Mouse (Mus musculus): ENCODE data around the gene Ndufa10.

Gene Ndufa10

GRCm38 (mm10) chr1:92431420-92431819, 42.2 kb downstream of the Ndufa10 start:
- DNase-seq (ENCODE audit: low spot score in 2 of 2) = no peak

- DNase-seq (ENCODE audit: low spot score in 2 of 2) = no peak
Measured at GRCm38 (mm10) chr1:92430991-92431390, 42.7 kb downstream of the Ndufa10 start.

DNA sequence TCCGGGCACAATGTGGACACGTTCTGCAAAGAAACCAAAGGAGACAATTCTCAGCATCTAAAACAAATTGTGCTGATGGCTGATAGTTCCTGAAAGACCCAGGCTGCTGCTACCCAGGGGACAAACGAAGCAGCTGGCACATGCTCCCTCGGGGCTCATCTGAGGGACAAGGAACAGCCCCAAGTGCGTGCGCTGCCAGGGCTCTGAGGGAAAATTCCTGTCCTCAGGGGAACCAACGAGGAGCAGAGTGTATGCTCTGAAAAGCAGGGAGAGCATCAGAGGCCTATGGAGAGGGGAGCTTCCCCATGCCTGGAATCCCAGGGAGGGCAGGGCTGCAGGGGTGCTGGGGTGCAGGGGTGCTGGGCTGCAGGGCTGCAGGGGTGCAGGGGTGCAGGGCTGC, 48.9 kb downstream of the Ndufa10 start:
- DNase-seq (ENCODE audit: low spot score in 2 of 2) = no peak

DNA sequence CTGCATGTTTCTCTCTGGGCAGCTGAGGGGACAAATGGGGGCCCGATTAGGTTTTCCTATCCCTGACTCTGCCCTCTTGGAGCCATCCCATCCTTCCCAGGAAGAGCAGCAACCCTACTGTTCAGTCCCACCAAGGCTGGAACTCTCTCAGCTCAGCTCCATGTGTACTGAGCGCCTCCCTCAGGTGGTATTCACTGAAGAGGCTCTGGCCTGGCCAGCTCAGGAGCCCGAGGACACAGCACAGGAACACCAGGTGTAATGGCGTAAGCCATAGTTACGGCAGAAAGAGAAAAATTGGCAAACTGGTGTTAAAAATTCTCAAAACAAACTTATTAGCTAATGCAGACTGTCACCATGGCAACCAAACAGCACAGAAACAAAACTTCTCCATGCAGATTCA, 68.5 kb downstream of the Ndufa10 start:
- DNase-seq (ENCODE audit: low spot score in 2 of 2) = no peak

DNA sequence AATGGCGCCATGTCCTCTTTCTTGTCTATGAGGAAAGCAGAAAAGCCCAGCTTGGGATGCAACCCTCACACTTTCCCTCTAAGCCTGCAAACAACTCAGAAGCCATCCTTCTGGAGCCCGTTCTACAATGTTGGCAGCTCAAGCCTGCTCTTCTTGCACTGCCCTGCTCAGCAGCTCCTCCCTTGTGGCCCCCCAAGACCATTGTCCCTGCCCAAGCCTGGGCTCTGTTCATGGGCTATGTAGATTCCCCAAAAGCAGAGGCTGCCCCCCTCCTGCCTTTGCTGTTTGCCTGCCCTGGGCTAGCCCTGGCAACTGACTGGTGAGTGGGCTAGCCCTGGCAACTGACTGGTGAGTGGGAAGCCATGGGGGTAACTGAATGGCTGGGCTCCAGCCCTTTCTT, 73.1 kb downstream of the Ndufa10 start:
- DNase-seq (ENCODE audit: low spot score in 2 of 2) = no peak

GRCm38 (mm10) chr1:92398601-92399000, 75.1 kb downstream of the Ndufa10 start:
- DNase-seq (ENCODE audit: low spot score in 2 of 2) = no peak

DNA sequence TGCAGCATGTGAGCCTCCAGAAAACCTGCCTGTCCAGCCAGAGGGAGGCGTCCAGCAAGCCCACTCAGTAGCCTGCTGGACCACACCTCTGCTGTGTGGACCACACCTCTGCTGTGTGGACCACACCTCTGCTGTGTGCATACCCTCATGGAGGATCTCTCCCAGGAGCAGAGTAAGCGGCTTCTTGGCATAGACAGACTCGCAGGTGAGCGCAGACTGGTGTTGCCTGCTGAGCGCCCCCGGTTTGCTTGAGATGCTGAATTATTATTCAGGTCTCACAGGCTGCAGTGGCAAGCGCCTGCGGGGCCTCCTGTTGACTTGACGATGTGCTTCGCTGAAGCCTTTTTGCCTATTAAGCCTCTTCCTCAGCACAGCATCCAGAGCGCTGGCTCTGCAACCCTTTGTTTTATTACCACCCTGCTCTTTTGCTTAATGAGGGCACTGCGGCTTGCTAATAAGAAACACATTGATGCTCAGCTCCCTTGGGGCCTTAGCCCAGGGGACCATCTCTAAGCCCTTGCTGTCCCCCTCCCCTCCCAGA, 76.1 kb downstream of the Ndufa10 start:
- no peak for DNase-seq (ENCODE audit: low spot score in 2 of 2)

DNA sequence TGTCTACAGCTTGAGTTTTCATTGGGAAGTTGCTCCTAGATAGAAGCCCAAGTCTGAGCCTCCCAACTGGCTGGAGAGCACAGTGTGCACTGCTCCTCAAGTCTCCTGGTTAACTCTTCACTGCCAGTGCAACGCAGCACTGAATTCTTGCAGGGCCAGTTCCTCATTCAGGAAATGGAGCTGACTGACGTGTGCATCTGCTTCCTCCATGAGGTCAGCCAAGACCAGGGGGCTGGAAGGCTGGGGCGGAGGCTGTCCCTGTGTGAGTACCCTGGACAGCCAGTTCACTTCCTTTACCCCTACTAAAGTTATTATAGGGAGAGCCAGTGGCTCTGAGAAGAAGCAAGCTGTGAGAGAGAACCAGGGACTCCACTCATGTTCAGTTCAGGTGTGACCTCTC, 79.4 kb downstream of the Ndufa10 start:
- DNase-seq (ENCODE audit: low spot score in 2 of 2) = no peak

DNA sequence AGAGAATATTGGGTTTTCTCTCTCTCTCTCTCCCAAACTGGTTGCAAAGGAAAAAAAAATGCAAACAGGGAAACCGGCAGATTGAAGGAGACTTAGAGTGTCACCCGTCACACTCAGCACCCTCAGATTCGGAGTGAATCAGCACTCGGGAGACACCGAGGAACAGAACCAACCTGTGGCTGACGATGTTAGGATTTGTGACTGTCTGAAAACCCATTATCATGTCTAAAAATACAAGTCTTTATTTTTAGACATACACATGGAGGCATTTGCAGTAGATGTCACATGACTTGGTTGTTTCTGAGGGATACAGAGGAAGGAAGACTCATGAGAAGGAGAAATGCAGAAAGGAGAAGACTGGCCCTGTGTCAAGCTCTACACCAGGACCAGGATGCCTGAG, 80.5 kb downstream of the Ndufa10 start:
- DNase-seq (ENCODE audit: low spot score in 2 of 2) = peak in 1 of 2 experiments; percentile 64
